Mouse (Mus musculus): ENCODE data around the gene Cnot3. TPM values are rescaled to one million over a fixed set of nuclear protein-coding genes. Genes with fewer than 3 reads are reported as not detected.
"Not testable (repeated sequence)": the region's sequence is repeated elsewhere in the genome, so short reads cannot be mapped to it uniquely, and the experiment has no call there.

Gene Cnot3
- polyA plus RNA-seq (2016; fragmentation: Nextera tagmentation; extraction: Ambion mirVana) = 80.3 and 94.7 TPM in 2 replicates

GRCm38 (mm10) chr7:3644672-3645487 is at the start of gene Cnot3:
Cnot3 (plus strand) TSS chr7:3645268.
- Histone ChIP-seq H3K36me3 (peaks cover 55% of the 10 kb centered on the region), H3K27ac (peak within 1 kb of the TSS; percentile 98), H3K4me1 (peaks cover 32% of the 10 kb centered on the region), H3K4me3 (peak within 1 kb of the TSS; percentile 99), H3K27me3 (ENCODE audit: low read depth, poor library complexity, severe bottlenecking) (no peaks in the 10 kb centered on the region), H3K9me3 (replicated peaks) (no peaks in the 10 kb centered on the region)
- peak; percentile 93 for DNase-seq (ENCODE audit: low spot score)
- under 1% methylated on average over 58 of the region's 58 CpGs for WGBS

GRCm38 (mm10) chr7:3597755-3598154 is 47.3 kb upstream of the Cnot3 start:
- H3K9me3 ChIP-seq (replicated peaks); DNase-seq (ENCODE audit: low spot score); H3K4me1 ChIP-seq; H3K4me3 ChIP-seq; H3K36me3 ChIP-seq; H3K27me3 ChIP-seq (ENCODE audit: low read depth, poor library complexity, severe bottlenecking); H3K27ac ChIP-seq: not testable (repeated sequence)
- 76% methylated on average over 1 of the region's 1 CpGs for WGBS

GRCm38 (mm10) chr7:3601119-3601518 is 43.9 kb upstream of the Cnot3 start:
- Histone ChIP-seq H3K27ac (no peak overlapping the region), H3K4me1 (no peaks in the 10 kb centered on the region), H3K27me3 (ENCODE audit: low read depth, poor library complexity, severe bottlenecking) (no peaks in the 10 kb centered on the region), H3K4me3 (no peak overlapping the region), H3K36me3 (no peaks in the 10 kb centered on the region), H3K9me3 (replicated peaks) (no peaks in the 10 kb centered on the region)
- peak; percentile 70 for DNase-seq (ENCODE audit: low spot score)
- WGBS = 21% methylated on average over 4 of the region's 4 CpGs

GRCm38 (mm10) chr7:3606798-3607197 is 38.3 kb upstream of the Cnot3 start:
- H3K4me1 ChIP-seq = no peaks in the 10 kb centered on the region
- H3K27ac ChIP-seq = no peak overlapping the region
- WGBS = 13% methylated on average over 2 of the region's 2 CpGs
- DNase-seq (ENCODE audit: low spot score) = no peak
- no peaks in the 10 kb centered on the region for H3K27me3 ChIP-seq (ENCODE audit: low read depth, poor library complexity, severe bottlenecking)
- no peaks in the 10 kb centered on the region for H3K9me3 ChIP-seq (replicated peaks)
- H3K4me3 ChIP-seq = no peak overlapping the region
- H3K36me3 ChIP-seq = no peaks in the 10 kb centered on the region

- no peak for DNase-seq (ENCODE audit: low spot score)
- no peak overlapping the region for H3K4me3 ChIP-seq
- no peak overlapping the region for H3K27ac ChIP-seq
- WGBS = 87% methylated on average over 6 of the region's 6 CpGs
- H3K36me3 ChIP-seq = no peaks in the 10 kb centered on the region
- H3K9me3 ChIP-seq (replicated peaks) = no peaks in the 10 kb centered on the region
- no peaks in the 10 kb centered on the region for H3K4me1 ChIP-seq
- H3K27me3 ChIP-seq (ENCODE audit: low read depth, poor library complexity, severe bottlenecking) = no peaks in the 10 kb centered on the region
Measured at GRCm38 (mm10) chr7:3607391-3607790, 37.7 kb upstream of the Cnot3 start.

GRCm38 (mm10) chr7:3608668-3609067 is 36.4 kb upstream of the Cnot3 start:
- 95% methylated on average over 3 of the region's 3 CpGs for WGBS

GRCm38 (mm10) chr7:3609082-3609481 is 36.0 kb upstream of the Cnot3 start:
- H3K4me1 ChIP-seq = no peaks in the 10 kb centered on the region
- H3K36me3 ChIP-seq = no peaks in the 10 kb centered on the region
- no peaks in the 10 kb centered on the region for H3K9me3 ChIP-seq (replicated peaks)
- WGBS = 73% methylated on average over 3 of the region's 3 CpGs
- no peak overlapping the region for H3K4me3 ChIP-seq
- no peak overlapping the region for H3K27ac ChIP-seq
- DNase-seq (ENCODE audit: low spot score) = no peak
- no peaks in the 10 kb centered on the region for H3K27me3 ChIP-seq (ENCODE audit: low read depth, poor library complexity, severe bottlenecking)

More at GRCm38 (mm10) chr7:3608668-3609067, 36.4 kb upstream of the Cnot3 start:
- H3K27me3 ChIP-seq (ENCODE audit: low read depth, poor library complexity, severe bottlenecking) = no peaks in the 10 kb centered on the region
- H3K36me3 ChIP-seq = no peaks in the 10 kb centered on the region
- H3K9me3 ChIP-seq (replicated peaks) = no peaks in the 10 kb centered on the region
- H3K4me1 ChIP-seq = no peaks in the 10 kb centered on the region
- H3K4me3 ChIP-seq = no peak overlapping the region
- no peak overlapping the region for H3K27ac ChIP-seq
- no peak for DNase-seq (ENCODE audit: low spot score)

GRCm38 (mm10) chr7:3610437-3610836 is 34.6 kb upstream of the Cnot3 start:
- Histone ChIP-seq H3K27me3 (ENCODE audit: low read depth, poor library complexity, severe bottlenecking) (no peaks in the 10 kb centered on the region), H3K4me1 (no peaks in the 10 kb centered on the region), H3K36me3 (no peaks in the 10 kb centered on the region), H3K4me3 (no peak overlapping the region), H3K9me3 (replicated peaks) (no peaks in the 10 kb centered on the region), H3K27ac (no peak overlapping the region)
- 87% methylated on average over 3 of the region's 3 CpGs for WGBS
- DNase-seq (ENCODE audit: low spot score) = no peak

- Histone ChIP-seq H3K4me1 (no peaks in the 10 kb centered on the region), H3K27me3 (ENCODE audit: low read depth, poor library complexity, severe bottlenecking) (no peaks in the 10 kb centered on the region), H3K9me3 (replicated peaks) (no peaks in the 10 kb centered on the region), H3K27ac (no peak overlapping the region), H3K4me3 (no peak overlapping the region), H3K36me3 (no peaks in the 10 kb centered on the region)
- no peak for DNase-seq (ENCODE audit: low spot score)
- whole genome bisulfite sequencing = 89% methylated on average over 13 of the region's 13 CpGs
Measured at GRCm38 (mm10) chr7:3611006-3611405, 34.1 kb upstream of the Cnot3 start.

- Histone ChIP-seq H3K27ac (no peak overlapping the region), H3K36me3 (peaks cover 5% of the 10 kb centered on the region)
- whole genome bisulfite sequencing = 84% methylated on average over 3 of the region's 3 CpGs
Measured at GRCm38 (mm10) chr7:3614021-3614420, 31.0 kb upstream of the Cnot3 start.

GRCm38 (mm10) chr7:3616057-3616388 is 29.0 kb upstream of the Cnot3 start, which contains the start of gene Oscar:
Oscar (minus strand) TSS chr7:3616157.
- DNase-seq (ENCODE audit: low spot score) = no peak
- Histone ChIP-seq H3K27me3 (ENCODE audit: low read depth, poor library complexity, severe bottlenecking) (no peaks in the 10 kb centered on the region), H3K27ac (no peak within 1 kb of the TSS), H3K4me3 (peak within 1 kb of the TSS; percentile 81), H3K4me1 (peaks cover 7% of the 10 kb centered on the region), H3K9me3 (replicated peaks) (no peaks in the 10 kb centered on the region), H3K36me3 (peaks cover 25% of the 10 kb centered on the region)
- WGBS = 83% methylated on average over 4 of the region's 4 CpGs

More at GRCm38 (mm10) chr7:3614021-3614420, 31.0 kb upstream of the Cnot3 start:
- Histone ChIP-seq H3K4me1 (peaks cover 7% of the 10 kb centered on the region), H3K4me3 (no peak overlapping the region), H3K27me3 (ENCODE audit: low read depth, poor library complexity, severe bottlenecking) (no peaks in the 10 kb centered on the region), H3K9me3 (replicated peaks) (no peaks in the 10 kb centered on the region)
- DNase-seq (ENCODE audit: low spot score) = no peak

GRCm38 (mm10) chr7:3616389-3617241 is 28.5 kb upstream of the Cnot3 start:
- H3K27ac ChIP-seq = no peak overlapping the region
- 45% methylated on average over 6 of the region's 6 CpGs for WGBS
- H3K4me3 ChIP-seq = peak overlapping the region; percentile 81
- peaks cover 7% of the 10 kb centered on the region for H3K4me1 ChIP-seq
- DNase-seq (ENCODE audit: low spot score) = no peak
- peaks cover 31% of the 10 kb centered on the region for H3K36me3 ChIP-seq
- H3K9me3 ChIP-seq (replicated peaks) = no peaks in the 10 kb centered on the region
- no peaks in the 10 kb centered on the region for H3K27me3 ChIP-seq (ENCODE audit: low read depth, poor library complexity, severe bottlenecking)

Data from limb, embryonic 10.5 days (tissue).